Mouse (Mus musculus): Measurements from ENCODE around the gene Slc26a6. TPM values are rescaled to one million over a fixed set of nuclear protein-coding genes. Genes with fewer than 3 reads are reported as not detected.
A peak's percentile ranks its signal among the peaks of the same experiment; 100 is the strongest.

Slc26a6 gene
- polyA plus RNA-seq, 1 experiment, result 4.3 TPM

DNA sequence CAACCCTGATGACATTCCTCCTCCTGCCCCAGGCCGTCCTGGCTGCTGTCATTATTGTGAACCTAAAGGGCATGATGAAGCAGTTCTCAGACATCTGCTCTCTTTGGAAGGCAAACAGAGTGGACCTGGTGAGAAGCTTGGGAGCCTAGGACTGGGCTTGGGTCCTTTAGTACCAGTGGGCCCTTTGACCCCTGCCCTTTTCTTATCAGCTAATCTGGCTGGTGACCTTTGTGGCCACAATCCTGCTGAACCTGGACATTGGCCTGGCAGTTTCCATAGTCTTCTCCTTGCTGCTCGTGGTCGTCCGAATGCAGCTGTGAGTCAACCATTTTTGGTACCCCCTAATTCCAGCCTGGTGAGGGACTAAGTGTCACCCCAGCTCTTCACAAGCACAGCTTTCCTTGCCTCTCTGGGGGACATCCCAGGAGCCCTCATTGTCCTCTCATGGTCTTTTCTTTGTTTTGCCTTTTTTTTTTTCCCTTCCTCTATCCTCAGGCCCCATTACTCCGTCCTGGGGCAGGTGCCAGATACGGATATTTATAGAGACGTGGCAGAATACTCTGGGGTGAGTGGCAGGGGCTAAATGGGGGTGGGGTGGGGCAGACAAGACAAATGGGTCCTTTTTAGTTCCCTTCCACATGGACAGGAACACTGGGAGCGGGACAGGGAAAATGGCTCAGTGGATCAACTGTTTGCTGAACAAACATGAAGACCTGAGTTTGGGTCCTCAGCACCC lies 5.9 kb downstream of the Slc26a6 start:
- H3K36me3 ChIP-seq (ENCODE audit: control insufficient read depth, insufficient read depth), result no peaks in the 10 kb centered on the region
- H3K79me3 ChIP-seq (ENCODE audit: low read depth), result no peaks in the 10 kb centered on the region
- no peak overlapping the region for H3K4me3 ChIP-seq (ENCODE audit: insufficient read depth, poor library complexity, severe bottlenecking)
- TF ChIP-seq FOSL1 (IDR thresholded peaks at IDR 0.05; ENCODE audit: insufficient read depth, low read length, poor library complexity, severe bottlenecking) (no peak), CEBPB (IDR thresholded peaks at IDR 0.05; ENCODE audit: low read depth) (no peak), CTCF (IDR thresholded peaks at IDR 0.05; ENCODE audit: control insufficient read depth, insufficient read depth, insufficient read length) (no peak), MAX (IDR thresholded peaks at IDR 0.05) (no peak), MYOD1 (IDR thresholded peaks at IDR 0.05; ENCODE audit: control insufficient read depth, insufficient read length, low read depth) (no peak), USF1 (IDR thresholded peaks at IDR 0.05; ENCODE audit: low read depth) (no peak), MYOG (IDR thresholded peaks at IDR 0.05; ENCODE audit: control insufficient read depth, extremely low read depth, insufficient read length) (no peak)
- H3K79me2 ChIP-seq (ENCODE audit: control insufficient read depth, insufficient read depth), result no peaks in the 10 kb centered on the region
- H3K27me3 ChIP-seq (ENCODE audit: control insufficient read depth, insufficient read depth, insufficient read length), result no peaks in the 10 kb centered on the region
- H3ac ChIP-seq (ENCODE audit: control insufficient read depth, insufficient read length, low read depth), result no peak overlapping the region

DNA sequence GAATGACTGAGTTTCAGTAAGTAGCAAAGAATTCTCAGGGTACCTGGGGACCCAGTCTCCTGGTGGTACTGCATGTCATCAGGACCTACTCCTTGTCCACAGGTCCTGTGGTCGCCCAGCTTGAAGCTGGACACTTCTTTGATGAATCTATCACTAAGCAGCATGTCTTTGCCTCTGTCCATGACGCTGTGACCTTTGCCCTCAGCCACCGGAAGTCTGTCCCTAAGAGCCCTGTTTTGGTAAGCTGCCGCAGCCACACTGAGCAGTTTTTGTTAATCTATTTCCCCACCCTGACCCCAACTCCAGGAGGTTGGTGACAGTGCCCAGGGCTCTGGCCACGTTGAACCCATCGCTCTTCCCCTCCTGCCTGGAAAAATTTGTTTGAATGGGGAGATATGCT lies 59.2 kb downstream of the Slc26a6 start:
- no peaks in the 10 kb centered on the region for H3K79me3 ChIP-seq (ENCODE audit: low read depth)
- no peak overlapping the region for H3K4me3 ChIP-seq (ENCODE audit: insufficient read depth, poor library complexity, severe bottlenecking)
- no peak overlapping the region for H3ac ChIP-seq (ENCODE audit: control insufficient read depth, insufficient read length, low read depth)
- H3K79me2 ChIP-seq (ENCODE audit: control insufficient read depth, insufficient read depth), result no peaks in the 10 kb centered on the region
- H3K36me3 ChIP-seq (ENCODE audit: control insufficient read depth, insufficient read depth), result no peaks in the 10 kb centered on the region
- no peak for TF ChIP-seq FOSL1 (IDR thresholded peaks at IDR 0.05; ENCODE audit: insufficient read depth, low read length, poor library complexity, severe bottlenecking)
- no peak for TF ChIP-seq CEBPB (IDR thresholded peaks at IDR 0.05; ENCODE audit: low read depth)
- no peak for TF ChIP-seq MYOD1 (IDR thresholded peaks at IDR 0.05; ENCODE audit: control insufficient read depth, insufficient read length, low read depth)
- no peak for TF ChIP-seq MYOG (IDR thresholded peaks at IDR 0.05; ENCODE audit: control insufficient read depth, extremely low read depth, insufficient read length)
- TF ChIP-seq USF1 (IDR thresholded peaks at IDR 0.05; ENCODE audit: low read depth), result no peak
- TF ChIP-seq MAX (IDR thresholded peaks at IDR 0.05), result no peak
- TF ChIP-seq CTCF (IDR thresholded peaks at IDR 0.05; ENCODE audit: control insufficient read depth, insufficient read depth, insufficient read length), result no peak
- no peaks in the 10 kb centered on the region for H3K27me3 ChIP-seq (ENCODE audit: control insufficient read depth, insufficient read depth, insufficient read length)

DNA sequence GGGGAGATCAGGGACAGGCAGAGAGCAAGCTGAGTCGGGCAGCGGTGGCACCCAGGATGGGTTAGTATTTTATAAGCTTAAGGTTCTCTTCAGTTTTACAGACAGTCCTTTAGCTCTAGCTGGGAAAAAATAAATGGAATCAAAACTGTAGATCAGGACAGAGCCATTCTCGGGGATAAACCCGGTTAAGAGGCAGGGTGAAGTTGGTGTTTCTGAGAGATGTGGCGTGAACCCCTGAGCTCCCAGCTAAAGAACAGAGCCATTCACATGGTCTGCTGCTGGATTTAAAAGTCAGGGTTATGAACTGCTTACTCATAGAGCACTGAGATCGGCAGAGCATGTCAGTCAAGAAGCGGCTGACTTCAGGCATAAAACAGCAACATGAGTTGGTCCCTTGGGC lies 60.1 kb downstream of the Slc26a6 start:
- TF ChIP-seq CEBPB (IDR thresholded peaks at IDR 0.05; ENCODE audit: low read depth) (no peak), CTCF (IDR thresholded peaks at IDR 0.05; ENCODE audit: control insufficient read depth, insufficient read depth, insufficient read length) (no peak), MYOD1 (IDR thresholded peaks at IDR 0.05; ENCODE audit: control insufficient read depth, insufficient read length, low read depth) (no peak), MAX (IDR thresholded peaks at IDR 0.05) (no peak), USF1 (IDR thresholded peaks at IDR 0.05; ENCODE audit: low read depth) (no peak), FOSL1 (IDR thresholded peaks at IDR 0.05; ENCODE audit: insufficient read depth, low read length, poor library complexity, severe bottlenecking) (no peak)
- no peak overlapping the region for H3ac ChIP-seq (ENCODE audit: control insufficient read depth, insufficient read length, low read depth)
- no peaks in the 10 kb centered on the region for H3K79me2 ChIP-seq (ENCODE audit: control insufficient read depth, insufficient read depth)
- H3K79me3 ChIP-seq (ENCODE audit: low read depth), result no peaks in the 10 kb centered on the region
- H3K4me3 ChIP-seq (ENCODE audit: insufficient read depth, poor library complexity, severe bottlenecking), result no peak overlapping the region
- no peaks in the 10 kb centered on the region for H3K36me3 ChIP-seq (ENCODE audit: control insufficient read depth, insufficient read depth)
- H3K27me3 ChIP-seq (ENCODE audit: control insufficient read depth, insufficient read depth, insufficient read length), result peaks cover 8% of the 10 kb centered on the region

- no peak overlapping the region for H3K4me3 ChIP-seq (ENCODE audit: insufficient read depth, poor library complexity, severe bottlenecking)
- H3K79me2 ChIP-seq (ENCODE audit: control insufficient read depth, insufficient read depth), result no peaks in the 10 kb centered on the region
- peaks cover 12% of the 10 kb centered on the region for H3K27me3 ChIP-seq (ENCODE audit: control insufficient read depth, insufficient read depth, insufficient read length)
- TF ChIP-seq MYOD1 (IDR thresholded peaks at IDR 0.05; ENCODE audit: control insufficient read depth, insufficient read length, low read depth) (no peak), CTCF (IDR thresholded peaks at IDR 0.05; ENCODE audit: control insufficient read depth, insufficient read depth, insufficient read length) (no peak)
- H3K79me3 ChIP-seq (ENCODE audit: low read depth), result no peaks in the 10 kb centered on the region
- H3ac ChIP-seq (ENCODE audit: control insufficient read depth, insufficient read length, low read depth), result no peak overlapping the region
- no peaks in the 10 kb centered on the region for H3K36me3 ChIP-seq (ENCODE audit: control insufficient read depth, insufficient read depth)
Observed at GRCm38 (mm10) chr9:108913621-108914020, 60.5 kb downstream of the Slc26a6 start.

- H3K36me3 ChIP-seq (ENCODE audit: control insufficient read depth, insufficient read depth), result no peaks in the 10 kb centered on the region
- no peak for TF ChIP-seq CTCF (IDR thresholded peaks at IDR 0.05; ENCODE audit: control insufficient read depth, insufficient read depth, insufficient read length)
- TF ChIP-seq CEBPB (IDR thresholded peaks at IDR 0.05; ENCODE audit: low read depth), result no peak
- no peak for TF ChIP-seq MYOD1 (IDR thresholded peaks at IDR 0.05; ENCODE audit: control insufficient read depth, insufficient read length, low read depth)
- TF ChIP-seq MYOG (IDR thresholded peaks at IDR 0.05; ENCODE audit: control insufficient read depth, extremely low read depth, insufficient read length), result no peak
- TF ChIP-seq USF1 (IDR thresholded peaks at IDR 0.05; ENCODE audit: low read depth), result no peak
- TF ChIP-seq FOSL1 (IDR thresholded peaks at IDR 0.05; ENCODE audit: insufficient read depth, low read length, poor library complexity, severe bottlenecking), result no peak
- H3K79me2 ChIP-seq (ENCODE audit: control insufficient read depth, insufficient read depth), result no peaks in the 10 kb centered on the region
- no peaks in the 10 kb centered on the region for H3K79me3 ChIP-seq (ENCODE audit: low read depth)
- H3ac ChIP-seq (ENCODE audit: control insufficient read depth, insufficient read length, low read depth), result no peak within 1 kb of the TSS
- peaks cover 15% of the 10 kb centered on the region for H3K27me3 ChIP-seq (ENCODE audit: control insufficient read depth, insufficient read depth, insufficient read length)
- H3K4me3 ChIP-seq (ENCODE audit: insufficient read depth, poor library complexity, severe bottlenecking), result no peak within 1 kb of the TSS
Observed at GRCm38 (mm10) chr9:108914491-108914890, 61.4 kb downstream of the Slc26a6 start, which contains the start of gene Tmem89. TSS of gene Tmem89 (plus strand) at chr9:108914619.

DNA sequence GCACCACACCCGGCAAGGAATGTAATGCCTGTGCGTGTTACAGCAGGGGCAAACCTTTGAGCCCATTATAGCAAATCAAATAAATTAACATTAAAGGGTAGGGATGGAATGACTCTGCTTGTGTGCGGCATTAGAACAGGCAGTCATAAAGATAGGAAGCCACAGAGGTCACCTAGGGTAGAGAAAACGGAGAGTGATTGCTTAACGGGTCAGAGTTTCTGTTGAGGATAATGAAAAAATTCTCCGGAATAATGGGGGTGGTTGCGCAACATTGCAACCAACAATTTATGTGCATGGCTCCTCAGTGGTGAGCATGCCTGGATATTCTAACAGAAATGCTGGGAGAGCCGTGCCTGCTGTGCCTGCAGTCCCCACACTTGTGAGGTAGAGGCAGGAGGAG lies 72.8 kb downstream of the Slc26a6 start:
- no peak overlapping the region for H3K4me3 ChIP-seq (ENCODE audit: insufficient read depth, poor library complexity, severe bottlenecking)
- H3K79me3 ChIP-seq (ENCODE audit: low read depth), result no peaks in the 10 kb centered on the region
- H3K79me2 ChIP-seq (ENCODE audit: control insufficient read depth, insufficient read depth), result no peaks in the 10 kb centered on the region
- H3K36me3 ChIP-seq (ENCODE audit: control insufficient read depth, insufficient read depth), result no peaks in the 10 kb centered on the region
- TF ChIP-seq MYOD1 (IDR thresholded peaks at IDR 0.05; ENCODE audit: control insufficient read depth, insufficient read length, low read depth), result no peak
- TF ChIP-seq CEBPB (IDR thresholded peaks at IDR 0.05; ENCODE audit: low read depth), result peak; percentile 99
- no peak for TF ChIP-seq USF1 (IDR thresholded peaks at IDR 0.05; ENCODE audit: low read depth)
- TF ChIP-seq MYOG (IDR thresholded peaks at IDR 0.05; ENCODE audit: control insufficient read depth, extremely low read depth, insufficient read length), result no peak
- H3K27me3 ChIP-seq (ENCODE audit: control insufficient read depth, insufficient read depth, insufficient read length), result peaks cover 58% of the 10 kb centered on the region
- H3ac ChIP-seq (ENCODE audit: control insufficient read depth, insufficient read length, low read depth), result no peak overlapping the region
